Mouse (Mus musculus): Measurements from ENCODE around the gene Ifit1. TPM values are rescaled to one million over a fixed set of nuclear protein-coding genes. Genes with fewer than 3 reads are reported as not detected.

Ifit1 gene
- polyA plus RNA-seq, 1 experiment from 2014 or later = 0.76 TPM

GRCm38 (mm10) chr19:34656511-34657298, 16.0 kb downstream of the Ifit1 start:
- no peak overlapping the region for H3K27ac ChIP-seq
- no peaks in the 10 kb centered on the region for H3K27me3 ChIP-seq
- ATAC-seq (replicated peaks; ENCODE audit: insufficient number of reproducible peaks, insufficient read depth, low FRiP score, low read depth) = 0 out of 2 replicates have a peak, but pooled peaks have one; percentile 64
- no peak overlapping the region for H3K9ac ChIP-seq
- peaks cover 15% of the 10 kb centered on the region; the same call in 1 of the 2 replicates for H3K4me1 ChIP-seq (replicated peaks)
- no peaks in the 10 kb centered on the region for H3K9me3 ChIP-seq (replicated peaks)
- no peak overlapping the region for H3K4me3 ChIP-seq
- WGBS = 16% methylated on average over 2 of the region's 2 CpGs
- no peak overlapping the region for H3K4me2 ChIP-seq
- no peaks in the 10 kb centered on the region for H3K36me3 ChIP-seq

GRCm38 (mm10) chr19:34662067-34662507, 21.4 kb downstream of the Ifit1 start:
- Histone ChIP-seq H3K27ac (peak overlapping the region; percentile 69), H3K27me3 (no peaks in the 10 kb centered on the region), H3K9me3 (replicated peaks) (no peaks in the 10 kb centered on the region), H3K4me1 (replicated peaks) (peaks cover 9% of the 10 kb centered on the region), H3K4me2 (peak overlapping the region; percentile 59), H3K4me3 (peak overlapping the region; percentile 48), H3K36me3 (no peaks in the 10 kb centered on the region), H3K9ac (no peak overlapping the region)
- ATAC-seq (replicated peaks; ENCODE audit: insufficient number of reproducible peaks, insufficient read depth, low FRiP score, low read depth) = peak; percentile 94
- WGBS = 7% methylated on average over 13 of the region's 13 CpGs

GRCm38 (mm10) chr19:34662740-34663139, 22.1 kb downstream of the Ifit1 start:
- H3K27ac ChIP-seq = peak overlapping the region; percentile 69
- no peak for ATAC-seq (replicated peaks; ENCODE audit: insufficient number of reproducible peaks, insufficient read depth, low FRiP score, low read depth)
- H3K4me1 ChIP-seq (replicated peaks) = peaks cover 7% of the 10 kb centered on the region

GRCm38 (mm10) chr19:34666127-34666526, 25.5 kb downstream of the Ifit1 start:
- ATAC-seq (replicated peaks; ENCODE audit: insufficient number of reproducible peaks, insufficient read depth, low FRiP score, low read depth) = no peak
- Histone ChIP-seq H3K27ac (no peak overlapping the region), H3K4me2 (no peak overlapping the region), H3K9ac (no peak overlapping the region), H3K36me3 (no peaks in the 10 kb centered on the region), H3K4me3 (no peak overlapping the region), H3K27me3 (no peaks in the 10 kb centered on the region), H3K4me1 (replicated peaks) (peaks cover 7% of the 10 kb centered on the region), H3K9me3 (replicated peaks) (no peaks in the 10 kb centered on the region)
- 2% methylated on average over 5 of the region's 5 CpGs for WGBS

More at GRCm38 (mm10) chr19:34662740-34663139, 22.1 kb downstream of the Ifit1 start:
- H3K27me3 ChIP-seq = no peaks in the 10 kb centered on the region
- no peak overlapping the region for H3K9ac ChIP-seq
- H3K36me3 ChIP-seq = no peaks in the 10 kb centered on the region
- peak overlapping the region; percentile 59 for H3K4me2 ChIP-seq
- H3K4me3 ChIP-seq = no peak overlapping the region
- no peaks in the 10 kb centered on the region for H3K9me3 ChIP-seq (replicated peaks)
- 43% methylated on average over 5 of the region's 5 CpGs for WGBS

GRCm38 (mm10) chr19:34673476-34673875, 32.8 kb downstream of the Ifit1 start:
- 59% methylated on average over 7 of the region's 7 CpGs for WGBS
- no peak for ATAC-seq (replicated peaks; ENCODE audit: insufficient number of reproducible peaks, insufficient read depth, low FRiP score, low read depth)

GRCm38 (mm10) chr19:34678428-34678827, 37.8 kb downstream of the Ifit1 start:
- Histone ChIP-seq H3K4me2 (no peak overlapping the region), H3K36me3 (no peaks in the 10 kb centered on the region), H3K4me1 (replicated peaks) (peaks cover 4% of the 10 kb centered on the region; the same call in 1 of the 2 replicates), H3K27me3 (no peaks in the 10 kb centered on the region), H3K9ac (no peak overlapping the region), H3K9me3 (replicated peaks) (no peaks in the 10 kb centered on the region), H3K27ac (no peak overlapping the region), H3K4me3 (no peak overlapping the region)
- ATAC-seq (replicated peaks; ENCODE audit: insufficient number of reproducible peaks, insufficient read depth, low FRiP score, low read depth) = peak; percentile 50; the same call in 1 of the 2 replicates
- WGBS = 43% methylated on average over 4 of the region's 4 CpGs

More at GRCm38 (mm10) chr19:34673476-34673875, 32.8 kb downstream of the Ifit1 start:
- Histone ChIP-seq H3K9me3 (replicated peaks) (no peaks in the 10 kb centered on the region), H3K27me3 (no peaks in the 10 kb centered on the region), H3K27ac (no peak overlapping the region), H3K4me2 (no peak overlapping the region), H3K4me1 (replicated peaks) (peaks cover 3% of the 10 kb centered on the region; the same call in 1 of the 2 replicates), H3K9ac (no peak overlapping the region), H3K36me3 (no peaks in the 10 kb centered on the region), H3K4me3 (no peak overlapping the region)

- Histone ChIP-seq H3K27ac (no peak overlapping the region), H3K4me1 (replicated peaks) (no peaks in the 10 kb centered on the region), H3K4me2 (no peak overlapping the region), H3K36me3 (no peaks in the 10 kb centered on the region), H3K9me3 (replicated peaks) (no peaks in the 10 kb centered on the region), H3K9ac (no peak overlapping the region), H3K27me3 (no peaks in the 10 kb centered on the region), H3K4me3 (no peak overlapping the region)
- WGBS = 40% methylated on average over 1 of the region's 1 CpGs
- ATAC-seq (replicated peaks; ENCODE audit: insufficient number of reproducible peaks, insufficient read depth, low FRiP score, low read depth) = no peak
Observed at GRCm38 (mm10) chr19:34684857-34685256, 44.2 kb downstream of the Ifit1 start.

GRCm38 (mm10) chr19:34685530-34685929, 44.9 kb downstream of the Ifit1 start:
- Histone ChIP-seq H3K36me3 (no peaks in the 10 kb centered on the region), H3K9ac (no peak overlapping the region), H3K4me3 (no peak overlapping the region), H3K4me2 (no peak overlapping the region), H3K27ac (no peak overlapping the region), H3K4me1 (replicated peaks) (no peaks in the 10 kb centered on the region), H3K9me3 (replicated peaks) (no peaks in the 10 kb centered on the region), H3K27me3 (no peaks in the 10 kb centered on the region)
- 98% methylated on average over 1 of the region's 1 CpGs for WGBS
- ATAC-seq (replicated peaks; ENCODE audit: insufficient number of reproducible peaks, insufficient read depth, low FRiP score, low read depth) = no peak

GRCm38 (mm10) chr19:34691402-34691801, 50.7 kb downstream of the Ifit1 start:
- no peak overlapping the region for H3K4me2 ChIP-seq
- H3K9ac ChIP-seq = no peak overlapping the region
- 80% methylated on average over 6 of the region's 6 CpGs for WGBS
- H3K4me3 ChIP-seq = no peak overlapping the region
- H3K9me3 ChIP-seq (replicated peaks) = no peaks in the 10 kb centered on the region
- ATAC-seq (replicated peaks; ENCODE audit: insufficient number of reproducible peaks, insufficient read depth, low FRiP score, low read depth) = no peak
- no peaks in the 10 kb centered on the region for H3K36me3 ChIP-seq
- no peaks in the 10 kb centered on the region for H3K27me3 ChIP-seq
- H3K4me1 ChIP-seq (replicated peaks) = no peaks in the 10 kb centered on the region
- H3K27ac ChIP-seq = no peak overlapping the region

GRCm38 (mm10) chr19:34696352-34696986, 55.8 kb downstream of the Ifit1 start:
- no peak for ATAC-seq (replicated peaks; ENCODE audit: insufficient number of reproducible peaks, insufficient read depth, low FRiP score, low read depth)
- H3K9ac ChIP-seq = no peak overlapping the region
- no peak overlapping the region for H3K4me3 ChIP-seq
- no peaks in the 10 kb centered on the region for H3K9me3 ChIP-seq (replicated peaks)
- no peak overlapping the region for H3K4me2 ChIP-seq
- no peaks in the 10 kb centered on the region for H3K4me1 ChIP-seq (replicated peaks)
- 80% methylated on average over 8 of the region's 8 CpGs for WGBS
- no peak overlapping the region for H3K27ac ChIP-seq
- no peaks in the 10 kb centered on the region for H3K27me3 ChIP-seq
- no peaks in the 10 kb centered on the region for H3K36me3 ChIP-seq

GRCm38 (mm10) chr19:34697461-34697860, 56.8 kb downstream of the Ifit1 start:
- no peaks in the 10 kb centered on the region for H3K4me1 ChIP-seq (replicated peaks)
- H3K9me3 ChIP-seq (replicated peaks) = no peaks in the 10 kb centered on the region
- no peaks in the 10 kb centered on the region for H3K36me3 ChIP-seq
- H3K27me3 ChIP-seq = no peaks in the 10 kb centered on the region
- no peak overlapping the region for H3K9ac ChIP-seq
- 68% methylated on average over 2 of the region's 2 CpGs for whole genome bisulfite sequencing
- ATAC-seq (replicated peaks; ENCODE audit: insufficient number of reproducible peaks, insufficient read depth, low FRiP score, low read depth) = no peak
- H3K4me2 ChIP-seq = no peak overlapping the region
- no peak overlapping the region for H3K27ac ChIP-seq
- H3K4me3 ChIP-seq = no peak overlapping the region

Measured in heart, embryonic 15.5 days (tissue).